Mouse (Mus musculus) embryonic fibroblast, embryonic 13.5 days (primary cell): ENCODE results near the gene Zfp553.

ENCODE experiments used
- CTCF ChIP-seq: IDR thresholded peaks from 2 replicates; pipeline ENCODE4 v1.5.1; 2011; ENCODE audit warnings: mild to moderate bottlenecking, control low read depth, low read length, moderate library complexity, borderline replicate concordance; ENCODE audit not compliant: insufficient read depth
- POLR2A ChIP-seq: IDR thresholded peaks from 2 replicates; pipeline ENCODE4 v1.6.1; 2011; ENCODE audit warnings: low read depth, mild to moderate bottlenecking, control low read depth, low read length, moderate library complexity

- peak; percentile 59; the same call in 1 of the 2 replicates for TF ChIP-seq CTCF
- TF ChIP-seq POLR2A = no peak
Measured at GRCm38 (mm10) chr7:127183828-127184227, 49.0 kb upstream of the Zfp553 start.
